Mouse (Mus musculus) retina, adult 2 months (tissue): ENCODE measurements around the gene Dnajc1.

Experiments
- DNase-seq: peaks from one replicate; pipeline ENCODE4 v3.0.0-alpha.2; 2012; ENCODE audit warnings: low read depth, low spot score

Dnajc1 gene

DNA sequence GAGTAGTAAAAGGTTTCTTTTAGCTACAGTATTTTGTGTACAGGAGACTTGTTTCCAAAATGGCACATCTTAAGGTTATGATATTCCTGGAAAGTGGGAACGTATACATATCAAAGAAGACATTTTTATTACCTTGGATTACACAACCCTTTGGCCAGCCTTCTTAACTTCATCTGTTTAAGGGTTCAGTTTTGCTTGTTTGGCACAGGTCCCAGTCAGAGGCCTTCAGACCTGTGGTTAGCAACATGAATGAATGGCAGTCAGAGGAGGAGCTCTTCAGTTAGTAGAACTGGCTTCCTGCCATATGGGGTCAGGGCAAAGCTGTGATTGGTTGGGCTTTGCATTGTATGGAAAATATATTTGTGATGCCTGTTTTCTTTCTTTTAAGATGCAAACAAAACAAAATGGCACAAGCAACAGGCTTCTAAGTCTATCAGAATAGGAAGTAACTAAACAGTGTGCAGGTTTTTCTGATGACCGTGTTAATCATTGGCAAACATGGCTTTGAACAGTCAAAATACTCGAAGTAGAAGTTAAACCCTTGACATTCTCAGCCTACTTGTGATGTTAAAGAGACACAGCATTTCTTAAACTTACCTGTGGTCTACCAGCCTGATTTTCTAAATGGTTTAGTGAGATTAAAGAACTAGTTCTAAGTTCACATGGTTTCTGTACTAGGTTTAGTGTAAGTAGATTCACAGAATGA lies 196.8 kb downstream of the Dnajc1 start:
- no peak for DNase-seq

DNA sequence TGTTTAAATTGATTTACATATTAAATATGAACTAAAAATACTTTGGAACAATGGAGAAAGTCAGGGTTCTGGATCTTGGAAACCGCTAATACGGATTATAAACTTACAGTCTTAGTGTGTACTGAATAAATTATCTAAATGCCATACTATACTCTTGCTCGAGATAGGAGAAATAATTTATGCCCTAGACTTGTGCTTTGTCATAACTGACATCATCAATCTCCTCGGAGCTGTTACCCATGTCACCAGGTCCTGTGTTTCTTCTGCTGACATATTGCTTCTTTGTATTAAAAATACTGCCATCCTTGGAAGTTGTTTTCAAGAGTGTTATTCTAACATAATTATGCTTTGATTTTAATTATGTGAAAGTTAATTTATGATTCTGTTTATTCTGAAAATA lies 197.3 kb downstream of the Dnajc1 start:
- DNase-seq = no peak

DNA sequence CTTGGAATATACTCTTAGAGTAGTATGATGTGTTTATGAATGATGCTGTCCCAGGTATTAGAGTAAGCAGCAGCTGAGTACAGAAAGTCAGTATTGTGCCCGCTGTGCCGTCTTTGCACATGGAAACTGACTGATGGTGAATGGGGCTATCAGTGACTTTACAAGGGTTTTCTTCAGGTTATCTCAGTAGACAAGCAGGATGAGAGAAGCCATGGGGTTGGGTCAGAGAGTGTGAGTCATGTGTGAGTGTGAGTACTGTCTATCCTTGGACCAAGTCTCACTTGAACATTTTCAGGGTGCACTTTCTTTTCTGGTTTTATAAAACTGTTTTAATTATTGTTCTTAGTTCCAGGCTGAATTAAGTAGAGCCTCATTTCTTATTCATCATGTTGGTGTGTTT lies 204.3 kb downstream of the Dnajc1 start:
- DNase-seq = no peak

DNA sequence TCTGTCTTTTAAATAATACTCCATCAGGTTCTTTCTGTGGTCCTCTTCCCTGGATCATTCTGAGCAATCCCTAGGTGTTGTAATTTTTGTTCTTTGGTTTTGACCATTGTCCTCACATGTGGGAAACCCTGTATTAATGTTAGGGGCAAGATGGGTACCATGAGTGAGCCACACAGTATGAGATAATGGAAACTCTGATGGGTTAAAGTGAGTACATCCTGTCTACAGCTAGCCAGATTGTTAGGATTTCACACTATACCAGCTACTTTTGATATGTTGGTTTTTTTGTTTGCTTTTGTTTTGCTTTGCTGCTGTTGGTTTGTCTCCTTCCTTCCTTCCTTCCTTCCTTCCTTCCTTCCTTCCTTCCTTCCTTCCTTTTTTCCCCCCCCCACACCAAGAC lies 209.6 kb downstream of the Dnajc1 start:
- no peak for DNase-seq

DNA sequence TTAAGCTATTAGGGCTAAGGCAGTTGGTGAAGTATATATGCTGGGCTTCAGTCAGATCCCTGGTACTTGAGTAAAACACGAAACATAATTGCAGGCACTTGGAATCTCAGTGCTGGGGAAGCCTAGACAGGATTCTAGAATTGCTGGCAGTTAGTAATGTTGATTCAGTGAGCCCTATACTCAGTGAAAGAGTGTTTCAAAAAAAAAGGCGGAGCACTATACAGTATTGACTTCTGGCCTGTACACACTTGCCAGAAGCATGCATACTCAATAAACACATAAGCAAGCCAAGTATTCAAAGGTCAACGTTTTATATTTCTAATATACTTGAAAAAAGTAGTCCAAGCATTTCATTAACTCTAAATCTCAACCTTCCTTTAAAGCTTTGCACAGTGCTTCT lies 211.0 kb downstream of the Dnajc1 start:
- no peak for DNase-seq

DNA sequence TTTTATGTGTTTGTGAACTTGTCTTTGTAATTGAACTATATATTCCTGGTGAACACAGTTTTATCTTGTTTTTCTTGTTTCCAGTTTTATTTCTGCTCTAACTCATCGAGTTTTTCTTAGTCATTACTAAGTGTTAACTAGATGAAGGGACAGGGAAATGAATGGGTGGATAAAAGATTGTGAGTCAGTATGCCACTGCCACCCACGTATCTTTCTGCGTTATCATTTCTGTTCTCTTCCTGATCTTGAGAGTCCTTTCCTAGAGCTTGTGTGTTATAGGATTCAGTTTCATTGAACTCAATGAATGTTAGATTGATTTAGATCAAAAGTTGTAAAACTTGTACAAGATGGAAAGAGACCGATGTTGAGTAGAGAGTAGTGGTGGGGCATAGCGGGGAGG lies 212.3 kb downstream of the Dnajc1 start:
- DNase-seq = no peak

DNA sequence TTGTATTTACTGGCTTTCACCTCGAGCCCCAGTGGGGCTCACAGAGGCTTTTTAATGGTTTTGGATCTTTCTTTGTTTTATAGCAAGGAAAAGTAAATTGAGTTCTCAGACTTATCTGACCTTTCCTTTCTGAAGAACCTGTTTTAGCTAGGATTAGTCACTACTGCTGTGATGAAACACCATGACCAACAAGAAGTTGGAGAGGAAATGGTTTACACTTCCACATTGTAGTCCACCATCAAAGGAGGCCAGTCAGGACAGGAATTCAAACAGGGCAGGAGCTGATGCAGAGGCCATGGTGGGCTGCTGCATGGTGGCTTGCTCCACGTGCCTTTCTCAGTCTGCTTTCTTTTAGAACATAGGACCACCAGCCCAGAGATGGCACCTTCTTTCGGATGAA lies 216.4 kb downstream of the Dnajc1 start:
- no peak for DNase-seq

DNA sequence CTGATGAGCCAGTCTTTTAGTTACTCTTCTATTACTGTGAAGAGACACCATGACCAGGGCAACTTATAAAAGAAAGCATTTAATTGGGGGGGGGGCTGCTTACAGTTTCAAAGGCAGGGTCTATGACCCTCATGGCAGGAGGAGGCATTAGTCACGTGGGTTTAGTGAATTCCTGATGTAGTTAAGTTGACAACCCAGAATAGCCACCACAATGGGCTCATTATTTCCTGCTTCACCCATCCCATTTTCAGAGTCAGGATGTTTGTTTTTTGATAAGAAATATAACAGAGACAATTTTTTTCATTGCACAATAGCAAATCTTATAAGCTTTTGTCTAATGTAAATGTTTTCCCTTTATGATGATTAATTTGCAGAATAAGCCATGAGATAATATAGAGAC lies 217.4 kb downstream of the Dnajc1 start:
- DNase-seq = no peak

DNA sequence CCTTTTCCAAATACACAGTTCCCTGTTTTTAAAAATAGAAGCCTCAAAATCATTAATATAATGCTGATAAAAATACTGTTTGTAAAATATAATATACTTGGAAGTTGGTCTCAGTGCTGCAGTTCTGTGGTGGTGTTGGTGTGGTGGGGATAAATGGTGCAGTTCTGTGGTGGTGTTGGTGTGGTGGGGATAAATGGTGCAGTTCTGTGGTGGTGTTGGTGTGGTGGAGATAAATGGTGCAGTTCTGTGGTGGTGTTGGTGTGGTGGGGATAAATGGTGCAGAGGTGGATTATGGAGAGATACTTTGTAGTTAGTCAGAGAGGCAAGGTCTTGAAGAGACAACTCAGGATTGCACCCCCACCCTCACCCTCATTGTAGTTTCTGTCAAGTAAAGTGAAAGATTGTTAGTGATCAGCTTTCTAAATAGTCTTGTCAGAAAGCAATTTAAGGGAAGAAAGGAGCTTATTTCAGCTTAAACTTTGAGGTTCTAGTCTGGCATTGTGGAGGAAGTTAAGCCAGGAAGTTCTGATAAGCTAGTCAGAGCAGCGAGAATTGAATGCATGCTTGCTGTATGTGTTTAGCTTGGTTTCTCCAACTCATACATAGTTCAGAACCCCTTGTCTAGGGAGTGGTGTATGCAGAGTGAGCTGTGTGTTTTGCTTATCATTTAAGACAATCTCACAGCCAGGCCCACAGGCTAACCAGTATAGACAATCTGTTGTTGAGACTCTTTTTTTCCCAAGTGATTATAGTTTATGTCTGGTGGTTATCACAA lies 223.3 kb downstream of the Dnajc1 start:
- DNase-seq = no peak

DNA sequence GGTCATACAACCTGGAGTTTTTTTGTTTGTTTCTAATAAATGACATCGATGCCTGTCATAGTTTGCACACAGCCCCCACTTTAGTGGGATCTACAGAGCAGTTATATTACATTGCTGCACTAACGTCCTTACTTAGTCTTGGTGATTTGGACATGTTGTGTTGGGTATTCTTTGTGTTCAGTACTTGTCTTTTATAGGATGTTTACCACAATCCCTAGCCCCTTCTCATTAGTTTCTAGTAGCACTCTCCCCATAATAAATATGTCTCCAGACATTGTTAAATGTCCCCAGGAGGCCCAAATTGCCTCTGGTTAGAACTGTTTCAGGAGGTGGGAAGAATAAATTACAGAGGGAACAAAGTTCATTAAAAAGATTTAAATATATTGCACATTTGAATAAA lies 227.1 kb downstream of the Dnajc1 start:
- no peak for DNase-seq

DNA sequence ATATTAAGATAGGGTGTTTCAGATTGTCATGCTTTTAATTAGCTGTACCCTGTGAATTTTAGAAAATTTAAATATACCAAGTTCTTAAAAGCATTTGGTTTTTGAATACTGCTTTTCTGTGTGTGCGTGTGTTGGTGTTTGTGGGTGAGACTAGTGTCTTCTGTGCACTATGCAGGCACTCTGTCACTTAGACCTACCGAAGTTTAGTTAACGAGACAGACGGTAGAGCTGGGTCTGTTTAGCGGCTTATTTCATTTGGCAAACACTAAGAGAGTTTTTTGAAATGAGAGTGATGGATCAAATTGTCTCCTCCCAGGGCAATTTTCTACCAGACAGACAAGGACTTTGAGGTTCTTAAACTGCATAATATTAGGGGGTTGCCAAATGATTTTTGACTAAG lies 231.6 kb downstream of the Dnajc1 start:
- no peak for DNase-seq

DNA sequence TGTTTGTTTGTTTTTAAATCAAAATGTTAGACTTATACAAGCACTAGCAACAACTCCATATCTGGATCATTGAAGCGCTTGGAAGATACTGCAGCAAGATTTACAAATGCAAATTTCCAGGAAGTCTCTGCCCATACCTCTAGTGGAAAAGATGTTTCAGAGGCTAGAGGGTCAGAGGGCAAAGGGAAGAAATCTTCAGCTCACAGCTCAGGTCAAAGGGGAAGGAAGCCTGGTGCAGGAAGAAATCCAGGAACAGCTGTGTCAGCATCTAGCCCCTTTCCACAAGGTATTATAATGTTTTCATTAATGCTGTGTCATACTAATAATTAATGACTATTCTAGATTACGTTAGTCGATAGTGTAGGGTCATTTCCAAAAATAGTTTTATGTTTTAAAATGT lies 233.2 kb downstream of the Dnajc1 start:
- DNase-seq = no peak

DNA sequence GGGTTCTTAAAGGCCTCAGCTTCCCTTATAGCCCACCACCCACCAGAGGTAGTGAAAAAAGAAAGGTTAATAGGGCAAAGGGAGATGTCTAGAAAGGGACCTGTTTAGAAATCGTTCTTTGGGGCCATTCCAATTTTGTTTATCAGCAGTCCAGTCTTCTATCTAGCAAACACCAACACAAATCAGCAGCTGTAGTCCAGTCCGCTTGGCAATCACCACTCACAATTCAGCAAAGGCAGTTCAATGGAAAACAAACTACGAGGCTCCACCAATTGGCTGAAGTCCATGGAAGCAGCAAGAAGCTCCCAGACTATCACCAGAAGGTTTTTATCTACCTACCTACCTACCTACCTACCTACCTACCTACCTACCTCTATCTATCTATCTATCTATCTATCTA lies 236.5 kb downstream of the Dnajc1 start:
- no peak for DNase-seq
